Mouse (Mus musculus): ENCODE results near the gene Npat.
A peak's percentile ranks its signal among the peaks of the same experiment; 100 is the strongest.

The Npat gene

DNA sequence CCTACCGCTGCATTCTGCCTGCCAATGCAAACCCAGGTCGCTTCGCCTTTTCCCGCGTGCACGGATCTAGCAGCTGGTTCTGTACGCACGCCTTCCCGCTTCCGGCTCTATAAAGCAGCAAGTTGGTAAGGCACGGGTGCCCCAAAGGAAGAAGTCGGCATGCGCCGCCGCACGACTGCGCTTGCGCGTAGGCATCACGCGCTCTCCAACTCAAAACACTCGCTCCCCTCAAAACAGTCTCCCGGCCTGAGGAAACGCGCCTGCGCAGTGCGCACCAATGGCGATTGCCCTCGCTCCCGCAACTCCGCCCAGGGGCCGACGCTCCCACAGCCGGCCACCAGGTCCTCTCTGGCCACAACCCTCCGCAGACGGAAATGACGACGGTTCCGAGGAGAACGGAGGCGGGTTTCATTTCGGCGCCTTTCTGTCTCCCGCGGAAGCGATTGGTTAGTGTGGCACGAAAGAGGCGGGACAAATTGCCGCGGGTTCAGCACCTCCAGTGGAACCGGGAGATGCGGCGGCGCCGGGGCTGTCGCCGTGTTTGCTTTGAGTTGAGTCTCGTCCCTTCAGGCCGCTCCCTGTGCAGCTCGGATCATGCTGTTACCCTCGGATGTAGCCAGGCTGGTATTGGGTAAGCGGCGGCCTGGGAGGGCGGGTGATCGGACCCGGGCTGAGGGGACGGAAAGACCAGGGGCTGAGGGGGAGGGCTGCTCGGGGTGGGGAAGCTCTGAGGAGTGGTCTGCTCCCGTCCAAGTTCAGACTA lies at the start of gene Npat, which contains the start of gene Atm:
Npat (plus strand) TSS at position 490 of the 763 bp plus-strand sequence.
Atm (minus strand) TSS at position 183 of the 763 bp plus-strand sequence.
- DNase-seq (ENCODE audit: low spot score), result peak; percentile 99

- no peak for DNase-seq (ENCODE audit: low spot score)
Measured at GRCm38 (mm10) chr9:53508053-53508452, 28.8 kb upstream of the Npat start.

DNA sequence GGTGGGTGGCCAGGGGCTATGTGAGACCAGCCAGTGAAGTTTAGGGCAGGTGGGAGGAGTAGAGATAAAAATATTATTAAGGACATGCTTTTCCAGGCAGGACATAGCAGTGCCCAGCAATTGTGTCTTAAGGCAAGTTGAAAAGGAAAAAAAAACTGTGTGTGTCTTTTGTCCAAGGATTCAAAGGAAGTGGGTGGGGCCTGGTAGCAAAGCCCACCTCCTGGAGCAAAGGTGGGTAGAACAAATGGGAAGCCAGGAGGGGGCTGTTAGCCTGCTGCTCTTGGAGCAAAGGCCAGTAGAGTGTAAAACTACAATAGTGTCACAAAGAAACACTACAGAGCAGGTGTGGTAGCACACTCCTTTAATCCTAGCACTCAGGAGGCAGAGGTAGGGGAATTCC lies 22.8 kb upstream of the Npat start:
- DNase-seq (ENCODE audit: low spot score), result no peak

GRCm38 (mm10) chr9:53517373-53518009 lies 19.4 kb upstream of the Npat start:
- no peak for DNase-seq (ENCODE audit: low spot score)

GRCm38 (mm10) chr9:53535416-53536320 lies 1.2 kb upstream of the Npat start:
- no peak for DNase-seq (ENCODE audit: low spot score)

GRCm38 (mm10) chr9:53537336-53537965 lies 604 bp downstream of the Npat start:
- no peak for DNase-seq (ENCODE audit: low spot score)

GRCm38 (mm10) chr9:53570662-53571061 lies 33.8 kb downstream of the Npat start:
- peak; percentile 44 for DNase-seq (ENCODE audit: low spot score)

DNA sequence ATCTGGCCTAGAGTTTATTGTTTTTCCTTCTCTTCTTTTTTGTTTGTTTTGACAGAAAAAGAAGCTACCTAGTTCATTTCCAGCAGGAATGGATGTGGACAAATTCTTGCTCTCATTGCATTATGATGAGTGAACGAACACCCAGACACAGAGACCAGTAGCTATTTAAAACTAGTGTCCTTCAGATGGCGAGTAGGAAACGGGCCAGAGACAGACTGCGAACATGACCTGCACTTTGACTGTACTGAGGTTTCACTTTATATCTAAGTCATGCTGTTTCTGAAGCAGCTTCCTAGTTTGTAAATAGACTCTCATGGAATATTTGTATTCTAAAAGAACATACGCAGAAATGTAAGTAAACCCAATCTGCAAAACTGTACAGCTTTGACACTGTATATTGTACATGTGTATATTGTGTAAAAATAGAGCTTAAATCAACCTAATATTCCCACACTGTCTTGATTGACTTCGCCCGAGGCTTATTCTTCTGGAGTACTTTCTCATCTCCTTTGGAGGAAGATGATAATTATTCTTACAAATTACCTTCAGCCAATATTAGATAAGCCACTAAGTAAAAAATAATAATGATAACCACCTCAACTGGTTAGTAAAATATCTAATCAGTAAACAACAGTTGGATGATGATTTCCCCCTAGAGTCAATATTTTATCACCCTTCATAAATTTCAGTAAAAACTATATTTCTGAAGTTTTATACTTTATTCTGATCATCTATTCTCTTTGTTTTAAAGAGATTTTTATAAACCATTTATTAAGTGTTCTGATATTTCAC lies 35.9 kb downstream of the Npat start:
- DNase-seq (ENCODE audit: low spot score), result no peak

GRCm38 (mm10) chr9:53575721-53576120 lies 38.9 kb downstream of the Npat start:
- DNase-seq (ENCODE audit: low spot score), result no peak

DNA sequence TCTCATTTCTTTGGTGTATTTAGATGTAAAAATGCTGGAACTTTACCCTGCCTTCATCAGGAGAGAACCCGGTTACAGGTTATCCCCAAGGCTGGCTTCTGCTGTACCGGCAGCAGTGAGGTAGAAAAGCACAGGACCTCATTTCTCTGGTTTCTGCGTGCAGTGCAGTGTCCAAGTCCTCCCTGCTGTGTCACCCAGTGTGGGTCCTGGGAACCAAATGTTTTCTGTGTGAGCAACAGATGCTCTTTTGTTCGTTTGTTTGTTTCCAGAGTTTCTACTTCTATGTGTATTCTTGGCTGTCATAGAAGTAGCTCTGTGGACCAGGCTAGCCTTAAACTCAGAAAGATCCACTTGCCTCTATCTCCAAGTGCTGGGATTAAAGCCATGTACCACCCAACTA lies 45.0 kb downstream of the Npat start:
- no peak for DNase-seq (ENCODE audit: low spot score)

DNA sequence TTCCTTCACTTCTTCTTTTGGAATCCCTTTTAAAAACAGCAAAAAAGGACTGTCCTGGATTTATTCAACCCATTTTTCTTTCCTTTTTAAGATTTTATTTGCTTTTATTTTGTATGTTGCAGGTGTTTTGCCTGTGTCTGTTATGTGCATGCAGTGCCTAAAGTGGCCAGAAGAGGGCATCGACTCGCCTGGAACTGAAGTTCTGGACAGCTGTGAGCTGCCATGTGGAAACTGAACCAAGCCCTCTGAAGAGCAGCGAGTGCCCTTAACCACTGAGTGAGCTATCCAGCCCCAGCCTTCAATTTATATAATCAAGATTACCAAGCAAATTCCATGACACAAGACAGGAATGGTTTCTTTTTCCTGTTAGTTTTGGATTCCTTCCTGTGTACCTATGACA lies 57.9 kb downstream of the Npat start:
- peak; percentile 86 for DNase-seq (ENCODE audit: low spot score)

DNA sequence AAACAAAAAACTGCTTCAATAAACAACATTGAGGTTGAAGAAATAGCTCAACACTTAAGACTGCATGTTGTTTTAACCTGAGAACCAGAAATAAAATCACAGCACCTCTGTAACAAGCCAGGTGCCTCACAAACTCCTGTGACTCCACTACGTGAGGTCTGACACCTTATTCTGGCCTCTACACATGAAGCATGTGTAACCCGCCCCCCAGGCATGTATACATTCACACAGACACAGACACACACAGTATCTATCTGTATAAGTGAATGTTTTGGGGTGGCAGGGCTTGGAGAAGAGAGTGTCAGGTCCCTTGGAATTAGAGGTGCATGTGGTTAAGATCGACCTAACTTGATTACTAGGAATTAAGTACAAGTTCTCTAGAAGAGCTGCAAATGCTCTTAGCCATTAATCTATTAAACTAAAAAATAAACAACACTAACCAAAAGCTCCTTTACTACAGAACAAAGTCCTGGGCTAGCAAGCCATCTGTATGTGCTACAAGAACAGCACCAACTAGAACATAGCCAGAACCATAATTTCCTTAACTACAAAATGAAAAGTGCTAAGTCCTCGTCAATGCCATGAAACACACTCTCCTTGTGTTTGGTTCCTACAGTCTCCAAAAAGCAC lies 60.2 kb downstream of the Npat start:
- DNase-seq (ENCODE audit: low spot score), result no peak

DNA sequence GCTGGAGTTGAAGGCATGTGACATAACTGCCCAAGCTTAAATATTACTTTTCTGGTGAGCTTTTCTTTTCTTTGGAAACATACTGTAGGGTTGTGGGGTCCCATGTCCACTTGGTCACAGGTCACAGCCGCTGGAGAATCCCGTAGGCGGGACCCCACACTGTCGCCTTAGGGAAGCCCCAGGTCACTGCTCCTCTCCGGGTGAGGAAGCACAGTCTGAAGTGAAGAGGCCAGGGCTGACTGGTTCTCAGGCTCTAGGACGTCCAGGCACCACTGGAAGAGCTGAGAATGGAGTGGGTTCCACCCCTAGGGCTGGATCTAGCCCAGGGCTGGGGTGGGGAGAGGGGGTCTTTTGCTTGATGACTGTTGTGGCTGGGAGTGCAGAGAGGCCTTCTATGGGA lies 61.8 kb downstream of the Npat start:
- DNase-seq (ENCODE audit: low spot score), result no peak

DNA sequence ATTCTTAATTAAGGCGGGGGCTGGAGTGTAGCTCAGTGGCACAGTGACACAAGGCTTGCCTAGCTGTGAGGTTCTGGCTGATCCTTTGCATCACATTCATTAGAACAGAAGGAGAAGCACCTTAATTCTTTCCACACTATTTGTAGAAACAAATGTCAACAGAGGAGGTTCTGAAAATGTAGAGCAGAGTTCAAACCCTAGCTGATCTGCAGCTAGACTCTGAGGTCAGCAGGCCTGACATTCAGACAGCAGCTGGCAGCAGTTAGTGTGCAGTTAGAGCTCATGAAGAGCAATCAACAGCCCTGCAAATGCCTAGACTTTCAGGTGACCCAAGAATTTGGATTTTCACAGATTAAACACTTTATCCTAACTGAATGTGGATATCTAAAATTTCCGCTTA lies 64.7 kb downstream of the Npat start:
- no peak for DNase-seq (ENCODE audit: low spot score)

DNA sequence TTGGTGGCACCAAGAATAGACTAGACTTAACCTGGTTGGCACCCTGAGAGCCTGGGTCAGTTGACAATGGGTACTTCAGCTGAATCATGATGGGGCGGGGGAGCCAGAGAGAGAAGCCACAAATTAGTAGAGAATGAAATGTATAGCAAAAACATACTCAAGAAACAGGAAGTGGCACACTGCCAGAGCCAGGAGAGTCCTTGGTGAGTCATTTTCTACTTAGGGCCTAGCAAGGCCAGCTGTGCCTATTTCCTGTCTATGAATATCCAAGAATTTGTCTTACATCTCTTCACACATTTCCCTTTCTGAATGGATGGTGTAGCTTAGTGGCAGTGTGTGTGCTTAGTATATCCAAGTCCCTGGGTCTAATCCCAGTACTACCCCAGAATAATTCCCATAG lies 66.5 kb downstream of the Npat start:
- no peak for DNase-seq (ENCODE audit: low spot score)

DNA sequence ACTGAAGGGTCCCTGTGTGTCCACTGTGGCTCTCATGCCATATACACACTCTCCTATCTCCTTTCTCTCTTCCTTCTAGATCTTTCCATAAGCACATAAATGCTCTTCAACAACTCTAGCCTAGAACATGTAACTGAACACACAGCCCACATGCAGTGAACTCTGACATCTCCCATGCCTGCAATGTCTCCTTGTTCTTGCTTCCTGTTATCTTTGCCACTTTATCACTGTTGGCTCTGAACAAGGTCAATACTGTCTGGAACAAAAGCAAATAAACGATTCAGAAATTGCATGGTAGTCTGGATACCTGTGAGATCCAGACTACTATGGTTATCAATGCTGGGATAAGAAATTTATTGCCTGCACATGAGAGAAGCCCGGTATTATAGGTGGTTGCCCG lies 67.0 kb downstream of the Npat start:
- no peak for DNase-seq (ENCODE audit: low spot score)

DNA sequence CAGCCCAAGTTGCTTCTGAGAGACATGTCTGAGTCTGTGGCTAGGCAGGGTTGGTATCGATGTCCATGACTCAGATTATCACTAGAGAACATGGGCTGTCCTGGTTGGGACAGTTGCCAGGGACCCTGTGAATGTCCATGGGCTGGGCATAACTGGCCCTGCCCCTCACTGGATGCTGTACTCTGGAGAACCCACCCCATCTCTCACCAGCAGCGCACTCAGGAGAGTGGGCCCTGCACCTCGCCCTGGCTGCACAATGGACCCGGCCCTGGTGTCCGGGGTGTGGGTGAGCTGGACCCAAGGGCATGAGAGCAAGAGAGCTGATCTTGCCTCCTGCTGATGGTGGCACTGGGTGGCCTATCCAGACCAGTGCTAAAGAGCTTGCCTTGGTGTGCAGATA lies 68.1 kb downstream of the Npat start:
- DNase-seq (ENCODE audit: low spot score), result no peak

DNA sequence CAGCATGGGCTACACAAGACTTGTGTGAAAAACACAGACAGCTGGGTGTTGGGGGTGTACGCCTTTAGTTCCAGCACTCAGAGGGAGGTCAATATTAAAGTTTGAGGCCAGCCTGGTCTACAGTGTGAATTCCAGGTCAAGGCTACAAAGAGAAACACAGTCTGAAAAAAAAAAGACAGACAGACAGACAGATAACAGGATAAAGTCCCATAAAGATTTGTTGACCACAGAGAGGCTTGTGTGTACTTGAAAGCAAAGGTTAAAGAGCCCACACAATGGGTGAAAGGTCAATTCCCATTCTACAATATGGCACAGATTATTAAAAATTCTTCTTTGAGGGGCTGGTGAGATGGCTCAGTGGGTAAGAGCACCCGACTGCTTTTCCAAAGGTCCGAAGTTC lies 70.3 kb downstream of the Npat start:
- no peak for DNase-seq (ENCODE audit: low spot score)

GRCm38 (mm10) chr9:53607816-53608215 lies 71.0 kb downstream of the Npat start:
- no peak for DNase-seq (ENCODE audit: low spot score)

GRCm38 (mm10) chr9:53609306-53609967 lies 72.6 kb downstream of the Npat start:
- no peak for DNase-seq (ENCODE audit: low spot score)

Data from testis, postnatal 10 days (tissue).